Mouse (Mus musculus): ENCODE results near the gene Btbd3. TPM values are rescaled to one million over a fixed set of nuclear protein-coding genes. Genes with fewer than 3 reads are reported as not detected.
A peak's percentile ranks its signal among the peaks of the same experiment; 100 is the strongest.

Btbd3 gene
- polyA plus RNA-seq, 2 experiments, result 1.8 to 2.0 TPM

GRCm38 (mm10) chr2:138242452-138242851 is 13.9 kb upstream of the Btbd3 start:
- H3K27ac ChIP-seq, result no peak overlapping the region
- no peak overlapping the region for H3K4me2 ChIP-seq (ENCODE audit: low read depth)
- ATAC-seq (ENCODE audit: insufficient read depth), result no peak
- H3K4me3 ChIP-seq (ENCODE audit: insufficient read depth in 1 of 2, low read depth in 2 of 2, low read length in 2 of 2), result no peak overlapping the region
- DNase-seq (ENCODE audit: low read depth in 3 of 3, low spot score in 3 of 3), result no peak
- no peak overlapping the region for H3K9ac ChIP-seq (replicated peaks)
- WGBS (ENCODE audit: insufficient replicate concordance), result 49% methylated on average over 5 of the region's 5 CpGs
- no peaks in the 10 kb centered on the region for H3K36me3 ChIP-seq (replicated peaks; ENCODE audit: control insufficient read depth, insufficient read depth, low read depth)
- H3K27me3 ChIP-seq (ENCODE audit: control insufficient read depth, insufficient read depth, low read length), result no peaks in the 10 kb centered on the region
- no peaks in the 10 kb centered on the region for H3K9me3 ChIP-seq (ENCODE audit: control insufficient read depth, low read length)
- TF ChIP-seq EP300 (IDR thresholded peaks at IDR 0.05; ENCODE audit: low read depth), result no peak
- TF ChIP-seq CTCF (IDR thresholded peaks at IDR 0.05; ENCODE audit: low read depth), result no peak
- H3K4me1 ChIP-seq (replicated peaks; ENCODE audit: control insufficient read depth in 2 of 2, insufficient read depth in 2 of 2, low read length in 1 of 2), result no peaks in the 10 kb centered on the region

- 33% methylated on average over 2 of the region's 2 CpGs for WGBS (ENCODE audit: insufficient replicate concordance)
- H3K27ac ChIP-seq, result no peak overlapping the region
- H3K4me1 ChIP-seq (replicated peaks; ENCODE audit: control insufficient read depth in 2 of 2, insufficient read depth in 2 of 2, low read length in 1 of 2), result no peaks in the 10 kb centered on the region
- H3K27me3 ChIP-seq (ENCODE audit: control insufficient read depth, insufficient read depth, low read length), result no peaks in the 10 kb centered on the region
- H3K9me3 ChIP-seq (ENCODE audit: control insufficient read depth, low read length), result no peaks in the 10 kb centered on the region
- no peaks in the 10 kb centered on the region for H3K36me3 ChIP-seq (replicated peaks; ENCODE audit: control insufficient read depth, insufficient read depth, low read depth)
- DNase-seq (ENCODE audit: low read depth in 3 of 3, low spot score in 3 of 3) (no peak), ATAC-seq (ENCODE audit: insufficient read depth) (no peak)
- H3K4me3 ChIP-seq (ENCODE audit: insufficient read depth in 1 of 2, low read depth in 2 of 2, low read length in 2 of 2), result no peak overlapping the region
- no peak for TF ChIP-seq EP300 (IDR thresholded peaks at IDR 0.05; ENCODE audit: low read depth)
- no peak for TF ChIP-seq CTCF (IDR thresholded peaks at IDR 0.05; ENCODE audit: low read depth)
- H3K4me2 ChIP-seq (ENCODE audit: low read depth), result no peak overlapping the region
- no peak overlapping the region for H3K9ac ChIP-seq (replicated peaks)
Measured at GRCm38 (mm10) chr2:138245631-138246289, 10.6 kb upstream of the Btbd3 start.

GRCm38 (mm10) chr2:138247986-138248385 is 8.4 kb upstream of the Btbd3 start:
- ATAC-seq (ENCODE audit: insufficient read depth) (no peak), DNase-seq (ENCODE audit: low read depth in 3 of 3, low spot score in 3 of 3) (no peak)
- Histone ChIP-seq H3K36me3 (replicated peaks; ENCODE audit: control insufficient read depth, insufficient read depth, low read depth) (no peaks in the 10 kb centered on the region), H3K9ac (replicated peaks) (no peak overlapping the region), H3K4me1 (replicated peaks; ENCODE audit: control insufficient read depth in 2 of 2, insufficient read depth in 2 of 2, low read length in 1 of 2) (no peaks in the 10 kb centered on the region), H3K4me3 (ENCODE audit: insufficient read depth in 1 of 2, low read depth in 2 of 2, low read length in 2 of 2) (no peak overlapping the region), H3K27me3 (ENCODE audit: control insufficient read depth, insufficient read depth, low read length) (no peaks in the 10 kb centered on the region), H3K9me3 (ENCODE audit: control insufficient read depth, low read length) (no peaks in the 10 kb centered on the region), H3K4me2 (ENCODE audit: low read depth) (no peak overlapping the region), H3K27ac (no peak overlapping the region)
- TF ChIP-seq EP300 (IDR thresholded peaks at IDR 0.05; ENCODE audit: low read depth) (no peak), CTCF (IDR thresholded peaks at IDR 0.05; ENCODE audit: low read depth) (no peak)
- 33% methylated on average over 2 of the region's 2 CpGs for WGBS (ENCODE audit: insufficient replicate concordance)

- H3K9ac ChIP-seq (replicated peaks), result peak overlapping the region; percentile 48
- TF ChIP-seq CTCF (IDR thresholded peaks at IDR 0.05; ENCODE audit: low read depth) (no peak), EP300 (IDR thresholded peaks at IDR 0.05; ENCODE audit: low read depth) (no peak)
- peak; percentile 57 for ATAC-seq (ENCODE audit: insufficient read depth)
- no peak overlapping the region for H3K27ac ChIP-seq
- H3K4me3 ChIP-seq (ENCODE audit: insufficient read depth in 1 of 2, low read depth in 2 of 2, low read length in 2 of 2), result peak overlapping the region; percentile 64 to 67
- no peaks in the 10 kb centered on the region for H3K27me3 ChIP-seq (ENCODE audit: control insufficient read depth, insufficient read depth, low read length)
- DNase-seq (ENCODE audit: low read depth in 3 of 3, low spot score in 3 of 3), result no peak
- no peaks in the 10 kb centered on the region for H3K36me3 ChIP-seq (replicated peaks; ENCODE audit: control insufficient read depth, insufficient read depth, low read depth)
- WGBS (ENCODE audit: insufficient replicate concordance), result 0% methylated on average over 42 of the region's 51 CpGs
- H3K4me2 ChIP-seq (ENCODE audit: low read depth), result peak overlapping the region; percentile 65
- H3K4me1 ChIP-seq (replicated peaks; ENCODE audit: control insufficient read depth in 2 of 2, insufficient read depth in 2 of 2, low read length in 1 of 2), result peaks cover 0 to 2% of the 10 kb centered on the region in 2 experiments; a peak in 2 of 4 replicates
- no peaks in the 10 kb centered on the region for H3K9me3 ChIP-seq (ENCODE audit: control insufficient read depth, low read length)
Measured at GRCm38 (mm10) chr2:138256851-138257471, 596 bp downstream of the Btbd3 start.

- Histone ChIP-seq H3K9ac (replicated peaks) (no peak overlapping the region), H3K27me3 (ENCODE audit: control insufficient read depth, insufficient read depth, low read length) (no peaks in the 10 kb centered on the region), H3K36me3 (replicated peaks; ENCODE audit: control insufficient read depth, insufficient read depth, low read depth) (no peaks in the 10 kb centered on the region), H3K4me3 (ENCODE audit: insufficient read depth in 1 of 2, low read depth in 2 of 2, low read length in 2 of 2) (peak overlapping the region; percentile 64 to 67), H3K9me3 (ENCODE audit: control insufficient read depth, low read length) (no peaks in the 10 kb centered on the region), H3K4me1 (replicated peaks; ENCODE audit: control insufficient read depth in 2 of 2, insufficient read depth in 2 of 2, low read length in 1 of 2) (peaks cover 0 to 4% of the 10 kb centered on the region in 2 experiments; a peak in 2 of 4 replicates), H3K4me2 (ENCODE audit: low read depth) (peak overlapping the region; percentile 65), H3K27ac (no peak overlapping the region)
- 3% methylated on average over 10 of the region's 10 CpGs for WGBS (ENCODE audit: insufficient replicate concordance)
- TF ChIP-seq EP300 (IDR thresholded peaks at IDR 0.05; ENCODE audit: low read depth) (no peak), CTCF (IDR thresholded peaks at IDR 0.05; ENCODE audit: low read depth) (no peak)
- ATAC-seq (ENCODE audit: insufficient read depth) (no peak), DNase-seq (ENCODE audit: low read depth in 3 of 3, low spot score in 3 of 3) (peak in 2 of 3 experiments; percentile 24 to 33)
Measured at GRCm38 (mm10) chr2:138257692-138258315, 1.4 kb downstream of the Btbd3 start.
